Mouse (Mus musculus) CD4-positive, CD25-positive, alpha-beta regulatory T cell, adult 2 months (primary cell): ENCODE results near the gene Vrk1.

Experiments
- DNase-seq: peaks from one replicate; pipeline ENCODE4 v3.0.0-alpha.2; 2012; ENCODE audit warnings: low read depth, low spot score

The Vrk1 gene

DNA sequence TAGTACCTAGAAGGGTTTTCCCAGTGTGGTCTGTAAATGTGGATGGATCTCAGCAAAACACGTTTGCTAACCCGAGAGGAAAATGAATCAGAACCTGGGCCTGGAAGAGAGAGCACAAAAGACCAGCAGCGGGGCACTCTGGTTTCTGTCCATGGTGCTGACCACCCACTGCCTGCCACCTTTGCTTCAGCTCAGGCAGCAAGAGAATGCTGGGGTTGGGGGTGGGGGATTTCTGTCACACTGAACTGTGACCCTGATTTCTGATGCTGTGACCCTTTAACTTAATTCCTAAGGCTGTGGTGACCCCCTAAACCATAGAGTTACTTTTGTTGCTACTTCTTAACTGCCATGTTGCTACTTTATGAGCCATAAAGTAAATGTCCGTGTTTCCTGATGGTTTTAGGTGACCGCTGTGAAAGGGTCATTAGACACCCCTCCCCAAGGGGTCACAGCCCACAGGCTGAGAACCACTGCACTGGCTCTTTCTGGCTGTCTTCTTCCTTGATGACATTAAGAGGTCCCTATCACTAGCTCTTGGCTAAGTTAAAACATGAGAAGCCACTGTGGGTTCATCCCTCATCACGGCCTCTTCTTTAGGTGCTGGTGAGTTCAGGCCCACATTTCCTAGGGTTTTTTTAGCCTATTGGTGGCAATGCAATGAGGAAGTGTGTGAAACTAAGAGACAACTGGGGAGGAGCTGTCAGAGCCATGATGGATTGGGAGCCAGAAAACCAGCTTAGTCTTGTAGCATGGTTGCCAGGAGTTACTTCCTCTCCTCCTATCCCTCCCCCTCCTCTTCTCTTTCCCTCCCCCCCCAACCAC lies 105.3 kb downstream of the Vrk1 start:
- DNase-seq = peak; percentile 42

DNA sequence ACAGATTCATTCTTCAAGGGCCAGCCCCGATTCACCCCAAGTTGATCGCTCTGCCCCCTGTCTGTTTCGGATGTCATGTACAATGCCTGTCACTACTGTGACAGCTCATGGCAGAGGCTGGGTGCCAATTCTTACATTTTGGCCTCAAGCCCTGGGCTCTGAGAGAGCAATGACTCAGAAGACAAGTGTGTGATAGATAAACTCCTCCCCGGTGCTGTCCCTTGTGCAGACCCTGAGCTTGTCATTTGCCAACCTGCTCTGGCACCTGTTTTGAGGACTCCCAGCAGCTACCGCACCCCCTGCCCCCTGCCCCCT lies 105.8 kb downstream of the Vrk1 start:
- no peak for DNase-seq

DNA sequence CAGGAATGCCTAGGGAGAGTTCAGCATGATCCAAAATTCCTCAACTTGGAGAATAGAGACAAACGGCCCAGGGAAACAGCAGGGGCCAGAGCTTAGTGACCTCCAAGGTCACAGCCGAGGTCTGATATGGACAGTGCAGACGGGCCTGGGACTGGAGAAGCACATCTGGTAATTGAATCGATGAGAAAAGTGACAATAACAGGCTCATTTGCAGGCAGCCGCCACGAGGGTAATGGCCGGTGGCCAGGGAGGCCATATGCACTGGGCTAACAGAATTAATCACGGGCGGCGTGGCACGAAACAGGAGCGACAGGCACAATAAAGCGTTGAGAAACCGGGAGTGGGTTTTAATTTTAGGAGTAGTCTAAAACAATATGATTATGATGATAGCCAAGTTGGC lies 113.2 kb downstream of the Vrk1 start:
- DNase-seq = no peak

DNA sequence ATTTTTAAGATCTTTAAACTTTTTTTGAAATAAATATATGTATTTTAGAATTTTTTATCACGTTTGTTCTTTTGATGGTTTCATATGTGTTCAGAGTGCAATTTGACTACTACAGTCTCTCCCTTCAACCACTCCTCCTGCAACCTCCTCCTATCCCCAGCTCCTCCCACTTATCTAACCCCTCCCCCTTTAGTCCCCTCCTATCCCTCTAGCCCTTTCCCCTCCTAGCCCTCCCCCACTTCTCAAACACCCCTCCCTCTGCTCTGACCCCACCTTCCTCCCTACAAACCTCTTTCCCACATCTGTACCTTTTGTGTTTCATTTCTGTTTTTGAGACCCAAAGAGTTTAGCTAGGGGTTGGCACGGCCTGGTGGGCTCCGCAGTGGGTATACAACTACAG lies 114.6 kb downstream of the Vrk1 start:
- no peak for DNase-seq
